Mouse (Mus musculus) cerebellum, adult 2 months (tissue): ENCODE results near the gene Lrrk1.

Experiments
- CTCF ChIP-seq: fragments of 200-500 bp; IDR thresholded peaks from 2 replicates; pipeline ENCODE4 v1.5.1; 2011; ENCODE audit warnings: low read depth, mild to moderate bottlenecking, control low read depth, low read length, moderate library complexity, borderline replicate concordance; ENCODE audit not compliant: insufficient read depth
- POLR2A ChIP-seq: fragments of 200-500 bp; IDR thresholded peaks from 2 replicates; pipeline ENCODE4 v1.6.1; 2011; ENCODE audit warnings: low read length, control low read depth, borderline replicate concordance; ENCODE audit not compliant: insufficient read depth

GRCm38 (mm10) chr7:66246716-66247235 lies 141.4 kb downstream of the Lrrk1 start:
- no peak for TF ChIP-seq CTCF
- no peak for TF ChIP-seq POLR2A
